Mouse (Mus musculus): Measurements from ENCODE around the gene Dtnb. TPM values are rescaled to one million over a fixed set of nuclear protein-coding genes. Genes with fewer than 3 reads are reported as not detected.
A peak's percentile ranks its signal among the peaks of the same experiment; 100 is the strongest.

The Dtnb gene
- total RNA-seq, 2 experiments from 2014 or later, result 80.5 to 87.0 TPM

DNA sequence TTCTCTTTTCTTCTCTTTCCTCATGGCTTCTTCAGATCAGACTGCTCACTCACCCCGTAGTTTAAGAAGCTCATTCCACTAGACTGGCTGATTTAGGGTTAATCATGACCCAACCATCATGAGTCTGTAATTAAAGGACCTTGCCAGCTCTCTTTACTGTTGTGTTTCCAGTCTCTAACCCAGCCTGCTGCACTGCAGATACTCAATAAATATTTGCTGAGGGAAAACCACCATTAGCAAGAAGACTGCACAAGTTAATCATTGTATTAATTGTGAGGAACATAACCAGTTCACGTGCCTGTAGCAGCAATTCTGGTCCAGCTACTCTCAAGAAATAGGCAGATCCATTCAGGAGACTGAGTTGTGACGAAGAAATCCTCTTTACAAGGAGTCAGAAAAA lies 185.9 kb downstream of the Dtnb start:
- DNase-seq (ENCODE audit: low spot score in 2 of 2), result no peak

GRCm38 (mm10) chr12:3759419-3759818 lies 187.2 kb downstream of the Dtnb start:
- intact Hi-C loops (cut with DNase I), result no loop called here
- DNase-seq (ENCODE audit: low spot score in 2 of 2), result no peak

More for the DNA sequence above, 185.9 kb downstream of the Dtnb start:
- intact Hi-C loops (cut with DNase I), result no loop called here

GRCm38 (mm10) chr12:3760876-3761590 lies 188.9 kb downstream of the Dtnb start:
- intact Hi-C loops (cut with DNase I), result no loop called here
- DNase-seq (ENCODE audit: low spot score in 2 of 2), result no peak

GRCm38 (mm10) chr12:3761591-3762295 lies 189.6 kb downstream of the Dtnb start:
- DNase-seq (ENCODE audit: low spot score in 2 of 2), result no peak
- intact Hi-C loops (cut with DNase I), result no loop called here

- no peak for DNase-seq (ENCODE audit: low spot score in 2 of 2)
- intact Hi-C loops (cut with DNase I), result no loop called here
These were observed 192.1 kb downstream of the Dtnb start for GRCm38 (mm10) chr12:3764191-3764804.

- intact Hi-C loops (cut with DNase I), result no loop called here
- no peak for DNase-seq (ENCODE audit: low spot score in 2 of 2)
These were observed 195.2 kb downstream of the Dtnb start for GRCm38 (mm10) chr12:3767360-3767759.

DNA sequence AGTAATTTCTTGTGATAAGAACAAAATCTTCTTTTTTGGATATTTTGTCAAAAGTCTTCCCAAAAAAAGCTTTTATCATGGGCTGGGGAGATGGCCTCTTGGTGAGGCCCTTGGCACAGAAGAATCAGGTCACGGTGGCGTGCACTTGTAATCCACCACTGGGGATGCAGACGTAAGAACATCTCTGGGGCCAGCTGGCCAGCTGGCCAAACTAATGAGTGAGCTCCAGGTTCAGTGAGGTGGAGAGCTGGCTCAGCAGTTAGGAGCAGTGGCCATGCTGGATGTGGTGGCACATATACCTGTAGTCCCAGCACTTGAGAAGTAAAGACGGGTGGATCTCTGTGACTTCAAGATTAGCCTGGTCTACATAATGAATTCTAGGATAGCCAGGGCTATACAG lies 196.2 kb downstream of the Dtnb start:
- no peak for DNase-seq (ENCODE audit: low spot score in 2 of 2)
- intact Hi-C loops (cut with DNase I), result no loop called here

DNA sequence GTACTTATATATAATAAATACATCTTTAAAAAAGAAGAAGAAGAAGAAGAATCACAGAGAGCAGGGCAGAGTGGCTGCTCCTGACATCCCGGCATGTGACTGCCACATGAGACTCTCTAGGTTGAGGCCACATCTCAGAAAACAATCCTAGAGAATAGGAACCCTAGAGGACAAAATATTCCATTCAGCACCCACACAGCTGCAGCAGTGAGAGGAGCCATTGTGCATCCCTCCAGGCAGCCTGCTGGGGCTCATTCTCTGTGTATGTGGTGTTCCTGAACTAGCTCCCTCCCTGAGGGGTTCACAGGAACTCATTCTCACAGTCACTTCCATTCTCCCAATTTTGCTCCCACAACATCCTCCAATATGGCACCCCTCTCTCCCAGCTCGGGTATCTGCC lies 198.4 kb downstream of the Dtnb start:
- DNase-seq (ENCODE audit: low spot score in 2 of 2), result no peak
- intact Hi-C loops (cut with DNase I), result no loop called here

GRCm38 (mm10) chr12:3771080-3771479 lies 198.9 kb downstream of the Dtnb start:
- DNase-seq (ENCODE audit: low spot score in 2 of 2), result no peak
- intact Hi-C loops (cut with DNase I), result no loop called here

DNA sequence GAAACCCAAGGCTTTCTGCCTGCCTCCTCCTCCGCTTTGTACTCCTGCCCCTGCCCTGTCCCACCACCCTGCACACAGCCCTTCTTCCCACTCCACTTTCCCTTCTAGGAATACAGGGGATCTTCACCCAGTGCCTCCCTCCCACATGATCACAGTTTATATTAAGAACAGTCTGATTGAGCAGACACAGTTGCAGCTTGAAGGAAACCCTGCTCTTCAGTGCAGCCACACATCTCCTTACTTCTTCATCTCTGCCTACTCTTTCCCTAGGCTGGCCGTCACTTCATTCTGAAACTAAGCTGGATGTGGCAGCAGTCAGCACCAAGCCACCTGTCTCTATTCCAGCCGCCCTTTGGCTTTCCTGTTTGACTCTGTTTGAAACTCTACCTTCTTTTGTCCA lies 201.5 kb downstream of the Dtnb start:
- intact Hi-C loops (cut with DNase I), result no loop called here
- no peak for DNase-seq (ENCODE audit: low spot score in 2 of 2)

DNA sequence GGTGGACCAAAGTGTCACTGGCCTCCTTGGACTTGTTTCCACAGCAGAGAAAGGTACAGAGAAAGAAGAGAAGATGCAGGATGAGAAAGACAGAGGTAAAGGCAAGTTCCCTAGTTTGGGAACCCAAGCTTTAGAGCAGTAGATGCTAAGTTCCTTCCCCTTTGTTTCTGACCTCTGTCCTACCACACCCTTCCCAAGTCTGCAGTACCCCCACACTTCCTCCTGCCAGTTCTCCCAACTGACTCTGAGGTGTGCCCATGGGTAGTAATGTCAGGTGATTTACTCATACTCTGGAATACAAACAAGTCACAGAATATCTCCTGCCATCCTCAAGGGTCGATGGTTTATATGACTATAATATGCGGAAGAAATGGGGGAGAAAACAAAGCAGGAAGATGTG lies 203.8 kb downstream of the Dtnb start:
- DNase-seq (ENCODE audit: low spot score in 2 of 2), result no peak
- intact Hi-C loops (cut with DNase I), result no loop called here

GRCm38 (mm10) chr12:3777682-3778081 lies 205.5 kb downstream of the Dtnb start:
- intact Hi-C loops (cut with DNase I), result no loop called here
- no peak for DNase-seq (ENCODE audit: low spot score in 2 of 2)

- no peak for DNase-seq (ENCODE audit: low spot score in 2 of 2)
- intact Hi-C loops (cut with DNase I), result no loop called here
These were observed 206.1 kb downstream of the Dtnb start for GRCm38 (mm10) chr12:3778286-3778685.

DNA sequence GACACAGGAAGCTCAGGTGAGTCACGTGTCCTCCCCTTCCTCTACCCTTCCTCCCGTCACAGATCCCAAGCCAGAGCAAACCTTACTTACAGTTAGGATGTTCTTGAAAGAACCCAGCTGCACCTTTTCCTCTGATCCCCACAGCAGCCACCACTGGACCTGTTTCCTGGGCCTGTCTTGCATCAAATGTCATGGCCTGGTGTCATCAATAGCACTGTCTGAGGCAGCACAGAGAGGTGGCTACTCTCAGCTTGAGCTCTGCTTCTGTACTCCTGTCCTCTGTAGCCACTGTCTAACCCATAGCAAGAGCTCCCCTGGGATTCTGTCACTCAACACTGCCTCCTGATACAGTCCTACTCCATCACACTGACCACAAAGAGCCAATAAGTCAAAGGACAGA lies 207.5 kb downstream of the Dtnb start:
- no peak for DNase-seq (ENCODE audit: low spot score in 2 of 2)
- intact Hi-C loops (cut with DNase I), result loop anchor here (5.0 kb wide), 1 partner anchor 77 kb away; no protein-coding TSS in a partner anchor

DNA sequence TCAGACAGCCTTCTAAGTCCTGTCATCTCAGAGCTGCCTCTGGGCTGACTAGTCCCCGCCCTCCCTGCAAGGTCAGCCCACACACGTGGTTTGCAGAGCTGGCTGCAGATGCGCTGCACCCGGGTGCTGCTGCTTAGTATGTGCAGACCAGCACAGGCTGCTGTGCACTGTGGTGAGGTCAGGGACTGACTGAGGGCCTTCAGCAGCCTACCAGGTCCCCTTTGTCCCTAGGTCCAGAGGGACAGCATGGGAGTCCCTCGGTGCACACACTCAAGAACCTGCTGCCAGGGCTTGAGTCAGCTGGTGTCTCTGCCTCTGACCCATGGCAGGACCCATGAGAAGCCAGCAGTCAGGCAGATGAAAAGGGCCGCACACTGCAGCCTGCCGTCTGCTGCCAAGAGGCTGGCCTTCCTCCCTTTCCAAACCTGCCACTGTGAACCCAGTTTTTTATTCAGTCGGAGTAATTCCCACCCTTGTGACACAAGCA lies 208.3 kb downstream of the Dtnb start:
- intact Hi-C loops (cut with DNase I), result loop anchor here (5.0 kb wide), 1 partner anchor 78 kb away; no protein-coding TSS in a partner anchor
- DNase-seq (ENCODE audit: low spot score in 2 of 2), result peak; percentile 47 to 70

GRCm38 (mm10) chr12:3780931-3781471 lies 208.8 kb downstream of the Dtnb start:
- intact Hi-C loops (cut with DNase I), result loop anchor here (5.0 kb wide), 1 partner anchor 79 kb away; no protein-coding TSS in a partner anchor
- peak in 1 of 2 experiments; percentile 22 for DNase-seq (ENCODE audit: low spot score in 2 of 2)

GRCm38 (mm10) chr12:3781482-3781881 lies 209.3 kb downstream of the Dtnb start:
- intact Hi-C loops (cut with DNase I), result loop anchor here (5.0 kb wide), 1 partner anchor 79 kb away; no protein-coding TSS in a partner anchor
- peak; percentile 88 to 94 for DNase-seq (ENCODE audit: low spot score in 2 of 2)

DNA sequence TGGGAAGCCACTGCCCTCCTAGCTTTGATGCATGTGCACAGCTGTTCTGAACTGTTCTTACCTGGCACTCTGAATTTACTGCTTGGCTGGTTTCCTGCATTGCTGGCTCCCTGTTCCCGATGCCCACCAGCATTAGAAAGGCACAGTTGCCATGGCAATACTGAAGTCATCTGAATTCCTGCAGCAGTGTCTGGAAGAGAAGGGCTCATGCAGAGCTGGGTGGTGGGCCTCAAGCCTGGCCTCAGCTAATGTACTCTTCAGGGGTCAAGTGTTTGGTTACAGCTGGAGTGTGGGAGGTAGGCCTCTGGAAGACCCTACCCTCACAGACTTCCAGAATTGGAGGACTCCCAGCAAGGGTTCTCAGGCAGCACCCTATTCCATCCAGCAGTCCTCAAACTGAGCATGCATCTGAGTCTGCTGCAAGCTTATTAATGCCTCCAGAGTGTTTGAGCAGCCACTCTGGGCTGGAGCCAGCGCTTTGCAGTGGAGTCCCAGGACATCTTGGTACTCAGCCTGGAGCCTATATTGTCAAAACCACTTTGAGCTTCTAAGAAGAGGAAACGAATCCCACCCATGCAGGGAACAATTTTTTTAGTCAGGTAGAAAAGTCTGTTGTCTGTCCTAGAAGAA lies 211.1 kb downstream of the Dtnb start:
- peak; percentile 50 to 67 for DNase-seq (ENCODE audit: low spot score in 2 of 2)
- intact Hi-C loops (cut with DNase I), result loop anchor here (5.0 kb wide), 1 partner anchor 81 kb away; no protein-coding TSS in a partner anchor

DNA sequence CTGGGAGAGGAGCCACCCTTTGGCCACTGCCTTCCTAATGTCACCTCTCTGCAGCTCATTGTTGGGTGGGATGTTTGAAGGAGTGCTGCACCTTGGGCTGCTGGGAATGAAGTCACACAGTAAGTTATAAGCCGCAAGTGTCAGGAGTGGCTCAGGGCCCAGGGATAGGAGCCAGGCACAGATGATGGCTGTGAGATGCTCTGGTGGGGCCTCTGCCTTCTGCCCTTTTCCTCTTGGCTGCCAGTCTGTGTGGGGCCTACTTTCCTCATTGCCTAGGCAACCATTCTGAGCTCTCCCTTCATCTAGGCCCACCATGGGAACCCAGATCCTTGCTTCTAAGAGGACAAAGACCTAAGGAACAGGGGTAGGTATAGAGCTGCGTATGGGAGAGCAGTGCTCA lies 212.1 kb downstream of the Dtnb start:
- intact Hi-C loops (cut with DNase I), result loop anchor here (5.0 kb wide), 1 partner anchor 82 kb away; no protein-coding TSS in a partner anchor
- no peak for DNase-seq (ENCODE audit: low spot score in 2 of 2)

Data from left cerebral cortex, postnatal 14 days (tissue).